Mouse (Mus musculus) fibroblast of lung, adult 2 months (primary cell): ENCODE measurements at regions not wholly inside any gene's neighbourhood (a gene's known extent, or its start where the extent isn't known, plus 50 kb on each side); places are given as distances from the start of the nearest gene placed in this dataset.

ENCODE experiments used
- DNase-seq: peaks from one replicate; pipeline ENCODE4 v3.0.0-alpha.2; 2011; ENCODE audit warnings: low read depth

GRCm38 (mm10) chr13:101216897-101217480 is 383.8 kb upstream of the Slc30a5 start:
- DNase-seq, result no peak

- no peak for DNase-seq
These were observed 383.2 kb upstream of the Slc30a5 start for GRCm38 (mm10) chr13:101216421-101216820.

- peak; percentile 56 for DNase-seq
These were observed 382.6 kb upstream of the Slc30a5 start for GRCm38 (mm10) chr13:101215792-101216221.

GRCm38 (mm10) chr13:101215131-101215641 is 382.0 kb upstream of the Slc30a5 start:
- DNase-seq, result no peak

- no peak for DNase-seq
These were observed 380.9 kb upstream of the Slc30a5 start for GRCm38 (mm10) chr13:101214094-101214493.

- no peak for DNase-seq
These were observed 380.1 kb upstream of the Slc30a5 start for GRCm38 (mm10) chr13:101213121-101213916.

GRCm38 (mm10) chr13:101212341-101212895 is 379.2 kb upstream of the Slc30a5 start:
- DNase-seq, result no peak

- DNase-seq, result no peak
These were observed 375.6 kb upstream of the Slc30a5 start for GRCm38 (mm10) chr13:101208788-101209187.

- no peak for DNase-seq
These were observed 370.2 kb upstream of the Slc30a5 start for GRCm38 (mm10) chr13:101203463-101203862.

- no peak for DNase-seq
These were observed 369.5 kb upstream of the Slc30a5 start for GRCm38 (mm10) chr13:101202565-101203313.

- no peak for DNase-seq
These were observed 357.1 kb upstream of the Slc30a5 start for GRCm38 (mm10) chr13:101190249-101190830.

- no peak for DNase-seq
These were observed 349.2 kb upstream of the Slc30a5 start for GRCm38 (mm10) chr13:101182387-101182786.

- no peak for DNase-seq
These were observed 341.9 kb upstream of the Slc30a5 start for GRCm38 (mm10) chr13:101175017-101175689.

GRCm38 (mm10) chr13:101161768-101162167 is 328.5 kb upstream of the Slc30a5 start:
- peak; percentile 40 for DNase-seq

- DNase-seq, result no peak
These were observed 326.7 kb upstream of the Slc30a5 start for GRCm38 (mm10) chr13:101159878-101160277.

- no peak for DNase-seq
These were observed 320.5 kb upstream of the Slc30a5 start for GRCm38 (mm10) chr13:101153760-101154159.

- no peak for DNase-seq
These were observed 309.5 kb upstream of the Slc30a5 start for GRCm38 (mm10) chr13:101142761-101143160.

- no peak for DNase-seq
These were observed 309.0 kb upstream of the Slc30a5 start for GRCm38 (mm10) chr13:101142104-101142735.

- DNase-seq, result peak; percentile 23
These were observed 296.2 kb upstream of the Slc30a5 start for GRCm38 (mm10) chr13:101129466-101129865.

- no peak for DNase-seq
These were observed 294.6 kb upstream of the Slc30a5 start for GRCm38 (mm10) chr13:101127808-101128207.

- no peak for DNase-seq
These were observed 294.0 kb upstream of the Slc30a5 start for GRCm38 (mm10) chr13:101127262-101127661.
